Mouse (Mus musculus): ENCODE measurements around the gene Tk1.

Gene Tk1

GRCm38 (mm10) chr11:117769683-117770047 lies 56.2 kb downstream of the Tk1 start:
- DNase-seq (ENCODE audit: low spot score): no peak

DNA sequence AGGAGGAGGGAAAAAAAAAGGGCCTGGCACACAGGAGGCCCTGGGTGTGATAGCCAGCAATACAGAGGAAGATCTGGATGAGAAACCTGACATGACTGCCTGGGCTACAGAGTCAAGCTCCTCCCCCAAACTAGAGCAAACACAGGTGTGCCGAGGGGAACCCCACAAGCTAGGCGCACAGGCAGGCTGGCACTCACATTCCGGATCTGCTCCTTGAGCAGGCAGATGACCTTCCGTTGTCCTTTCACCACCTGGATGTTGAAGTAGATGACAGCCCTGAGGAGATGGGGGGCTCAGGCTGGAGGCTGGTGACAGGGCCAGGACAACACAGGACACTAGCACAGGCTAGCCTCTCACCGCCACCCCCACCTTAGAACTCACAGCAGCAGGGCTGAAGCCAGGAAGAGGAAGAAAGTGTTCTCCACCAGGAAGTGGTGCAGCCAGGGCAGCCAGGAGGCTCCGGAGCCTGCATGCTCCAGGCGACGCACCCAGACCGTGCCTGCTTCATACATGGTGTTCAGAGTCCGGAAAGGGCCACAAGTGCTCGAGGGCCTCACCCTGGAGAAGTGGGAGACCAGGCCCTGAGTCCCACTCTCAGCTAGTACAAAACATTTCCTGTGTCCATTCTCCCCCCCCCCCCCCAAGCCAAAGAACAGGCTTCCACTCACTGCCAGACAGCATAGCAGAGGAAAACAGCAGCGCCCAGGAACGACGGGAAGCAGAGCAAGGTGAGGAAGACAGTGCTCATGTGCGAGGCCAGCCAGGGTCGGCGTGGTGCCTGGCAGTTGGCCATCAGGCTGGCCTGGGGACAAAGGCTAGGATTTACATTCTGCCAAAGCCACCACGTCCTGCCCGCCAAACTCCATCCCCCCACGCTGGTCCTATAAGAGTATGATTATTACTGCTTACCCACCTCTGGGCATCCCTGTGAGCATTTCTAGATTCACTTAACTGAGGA lies 56.9 kb downstream of the Tk1 start:
- no peak for DNase-seq (ENCODE audit: low spot score)

- DNase-seq (ENCODE audit: low spot score): no peak
Observed at GRCm38 (mm10) chr11:117766275-117766674, 59.6 kb downstream of the Tk1 start.
